Mouse (Mus musculus) kidney, postnatal 25 days (tissue): ENCODE data around the gene 1700123K08Rik.
A peak's percentile ranks its signal among the peaks of the same experiment; 100 is the strongest.
"Not testable (repeated sequence)": the region's sequence is repeated elsewhere in the genome, so short reads cannot be mapped to it uniquely, and the experiment has no call there.

Source experiments
- DNase-seq, 2 experiments: peaks; one replicate each; pipeline ENCODE4 v3.0.0; 2021; ENCODE audit warnings: mixed read lengths in 2 of 2

Gene 1700123K08Rik

DNA sequence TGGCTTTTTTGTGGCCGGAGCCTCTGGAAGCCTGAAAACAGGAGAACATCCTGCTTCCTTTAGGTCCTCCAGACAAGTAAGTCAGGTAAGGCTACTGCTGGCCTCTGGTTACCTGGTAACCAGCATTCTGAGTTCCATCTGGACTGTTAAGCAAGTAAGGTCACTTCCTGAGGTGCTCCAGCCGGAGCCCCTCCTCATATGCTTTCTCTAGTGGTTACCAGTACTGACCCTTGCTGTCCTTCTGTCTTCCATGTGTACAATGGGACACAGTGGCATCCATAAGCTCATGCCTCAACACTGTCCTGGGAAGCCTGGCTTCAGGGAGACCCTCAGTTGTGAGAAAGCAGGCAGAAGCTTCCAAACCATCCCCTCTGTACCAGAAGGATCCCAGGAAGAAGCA lies at the start of gene 1700123K08Rik:
Gene 1700123K08Rik (minus strand): TSS at position 101 of the 400 bp plus-strand sequence.
- DNase-seq, result not testable (repeated sequence)

- DNase-seq, result peak in 1 of 2 experiments; percentile 30
Observed at GRCm38 (mm10) chr5:138587396-138587795, 22.9 kb upstream of the 1700123K08Rik start.

DNA sequence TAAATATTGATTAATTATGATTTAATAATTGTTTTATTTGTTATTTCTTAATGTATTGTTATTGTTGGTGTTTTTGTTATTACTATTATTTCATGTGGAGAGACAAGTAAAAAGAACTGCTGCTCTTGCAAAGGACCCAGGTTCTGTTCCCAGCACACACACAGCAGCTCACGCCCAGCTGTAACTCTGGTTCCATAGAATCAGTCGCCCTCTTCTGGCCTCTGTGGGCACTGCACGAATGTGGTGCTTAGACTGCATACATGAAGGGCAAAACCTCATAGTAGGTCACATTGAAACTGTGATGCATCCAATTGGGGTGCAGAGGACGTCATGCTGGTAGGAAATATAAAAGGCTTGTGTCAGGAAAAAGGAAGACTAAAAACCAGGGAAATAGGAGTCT lies 7.1 kb upstream of the 1700123K08Rik start:
- DNase-seq, result peak in 1 of 2 experiments; percentile 44

DNA sequence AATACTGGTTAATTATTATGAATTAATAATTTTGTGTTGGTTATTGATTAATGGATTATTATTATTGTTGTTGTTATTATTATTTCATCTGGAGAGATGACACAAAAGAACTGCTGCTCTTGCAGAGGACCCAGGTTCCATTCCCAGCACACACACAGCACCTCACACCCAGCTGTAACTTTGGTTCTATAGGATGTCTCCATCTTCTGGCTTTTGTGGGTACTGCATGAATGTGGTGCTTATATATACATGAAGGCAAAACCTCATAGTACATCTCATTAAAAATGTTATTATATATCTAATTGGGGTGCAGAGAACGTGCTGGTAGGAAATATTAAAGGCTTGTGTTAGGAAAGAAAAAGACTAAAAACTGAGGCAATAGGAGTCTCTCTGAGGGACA lies 11.8 kb downstream of the 1700123K08Rik start:
- DNase-seq, result no peak

GRCm38 (mm10) chr5:138532491-138532890 lies 32.0 kb downstream of the 1700123K08Rik start:
- no peak for DNase-seq
